Mouse (Mus musculus) embryonic fibroblast, embryonic 13.5 days (primary cell): Measurements from ENCODE around the gene Gdpd3. TPM values are rescaled to one million over a fixed set of nuclear protein-coding genes. Genes with fewer than 3 reads are reported as not detected.
A peak's percentile ranks its signal among the peaks of the same experiment; 100 is the strongest.

Experiments used
- H3K27ac ChIP-seq: 2 replicates; pipeline ENCODE4 v1.5.1; 2012; ENCODE audit warnings: low read length, control low read depth, inconsistent platforms; ENCODE audit not compliant: insufficient read depth
- H3K4me1 ChIP-seq: 2 replicates; pipeline ENCODE4 v1.6.1; 2011; ENCODE audit warnings: low read length; ENCODE audit not compliant: control insufficient read depth, insufficient read depth
- H3K4me3 ChIP-seq: 2 replicates; pipeline ENCODE4 v1.5.1; 2011; ENCODE audit warnings: mild to moderate bottlenecking, control low read depth, low read length; ENCODE audit not compliant: insufficient read depth
- CTCF ChIP-seq: IDR thresholded peaks from 2 replicates; pipeline ENCODE4 v1.5.1; 2011; ENCODE audit warnings: mild to moderate bottlenecking, control low read depth, low read length, moderate library complexity, borderline replicate concordance; ENCODE audit not compliant: insufficient read depth
- POLR2A ChIP-seq: IDR thresholded peaks from 2 replicates; pipeline ENCODE4 v1.6.1; 2011; ENCODE audit warnings: low read depth, mild to moderate bottlenecking, control low read depth, low read length, moderate library complexity
- polyA plus RNA-seq: library from polyadenylated mRNA; stranded (reverse); fragments of >200 nt; gene quantifications from 2 replicates; pipeline ENCODE4 v1.2.4, GENCODE M21; 2011; ENCODE audit warnings: low read depth; ENCODE audit not compliant: missing spikeins, insufficient read length

Gdpd3 gene
- polyA plus RNA-seq, 1 experiment: 3.6 TPM

DNA sequence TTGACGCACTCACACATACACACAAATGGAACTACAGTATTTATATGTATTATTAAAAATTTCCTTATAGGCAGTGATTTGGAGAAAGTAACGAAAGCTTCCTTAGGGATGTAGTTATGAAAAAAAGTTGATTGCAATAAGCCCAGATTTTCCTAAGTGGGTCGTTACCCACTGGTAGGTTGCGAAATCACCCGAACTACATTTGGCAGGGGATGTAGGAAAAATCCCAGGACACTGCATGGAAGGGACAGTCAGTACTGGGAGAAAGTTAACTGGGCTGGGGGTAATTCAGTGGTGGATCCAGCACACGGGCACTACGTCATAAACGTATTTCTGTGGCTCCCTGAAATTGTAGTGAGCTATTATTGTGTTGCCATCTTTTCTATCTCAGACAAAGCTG, 50.4 kb downstream of the Gdpd3 start:
- Histone ChIP-seq H3K4me1 (no peaks in the 10 kb centered on the region), H3K4me3 (no peak overlapping the region), H3K27ac (no peak overlapping the region)
- TF ChIP-seq POLR2A: no peak
- TF ChIP-seq CTCF: no peak

DNA sequence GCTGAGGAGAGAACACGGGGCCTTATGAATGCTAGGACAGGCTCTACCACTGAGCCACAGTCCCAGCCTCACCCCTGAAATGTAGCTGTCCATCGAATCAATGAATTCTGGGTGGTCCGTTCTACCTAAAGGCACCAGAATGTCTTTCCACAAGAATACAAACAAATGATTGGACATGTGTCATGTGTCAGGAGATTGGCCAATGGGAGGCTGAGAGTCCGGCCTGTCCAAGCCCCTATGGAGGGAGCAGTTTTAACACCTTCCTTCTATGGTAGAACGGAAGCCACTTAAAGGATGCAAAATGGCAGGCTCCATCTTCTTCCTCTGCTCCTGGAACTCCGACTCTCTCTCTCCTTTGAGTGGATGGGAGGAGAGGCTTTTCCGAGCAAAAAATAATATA, 51.5 kb downstream of the Gdpd3 start:
- Histone ChIP-seq H3K4me1 (no peaks in the 10 kb centered on the region), H3K4me3 (no peak overlapping the region), H3K27ac (no peak overlapping the region)
- no peak for TF ChIP-seq POLR2A
- TF ChIP-seq CTCF: no peak

DNA sequence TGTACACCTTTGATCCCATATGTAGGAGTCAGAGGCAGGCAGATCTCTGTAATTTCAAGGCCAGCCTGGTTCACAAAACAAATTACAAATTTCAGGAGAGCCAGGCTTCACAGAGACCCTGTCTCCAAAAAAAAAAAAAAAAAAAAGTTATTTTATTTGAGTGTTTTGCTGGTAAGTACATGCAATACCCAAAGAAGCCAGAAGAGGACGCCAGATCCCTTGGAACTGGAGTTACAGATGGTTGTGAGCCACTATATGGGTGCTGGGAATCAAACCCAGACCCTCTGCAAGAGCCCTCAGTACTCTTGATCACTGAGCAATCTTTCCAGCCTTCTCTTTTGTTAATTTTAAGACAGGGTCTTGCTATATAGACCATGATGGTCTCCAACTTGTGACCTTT, 52.7 kb downstream of the Gdpd3 start:
- TF ChIP-seq CTCF: no peak
- TF ChIP-seq POLR2A: no peak
- Histone ChIP-seq H3K4me1 (no peaks in the 10 kb centered on the region), H3K27ac (no peak overlapping the region), H3K4me3 (no peak overlapping the region)

DNA sequence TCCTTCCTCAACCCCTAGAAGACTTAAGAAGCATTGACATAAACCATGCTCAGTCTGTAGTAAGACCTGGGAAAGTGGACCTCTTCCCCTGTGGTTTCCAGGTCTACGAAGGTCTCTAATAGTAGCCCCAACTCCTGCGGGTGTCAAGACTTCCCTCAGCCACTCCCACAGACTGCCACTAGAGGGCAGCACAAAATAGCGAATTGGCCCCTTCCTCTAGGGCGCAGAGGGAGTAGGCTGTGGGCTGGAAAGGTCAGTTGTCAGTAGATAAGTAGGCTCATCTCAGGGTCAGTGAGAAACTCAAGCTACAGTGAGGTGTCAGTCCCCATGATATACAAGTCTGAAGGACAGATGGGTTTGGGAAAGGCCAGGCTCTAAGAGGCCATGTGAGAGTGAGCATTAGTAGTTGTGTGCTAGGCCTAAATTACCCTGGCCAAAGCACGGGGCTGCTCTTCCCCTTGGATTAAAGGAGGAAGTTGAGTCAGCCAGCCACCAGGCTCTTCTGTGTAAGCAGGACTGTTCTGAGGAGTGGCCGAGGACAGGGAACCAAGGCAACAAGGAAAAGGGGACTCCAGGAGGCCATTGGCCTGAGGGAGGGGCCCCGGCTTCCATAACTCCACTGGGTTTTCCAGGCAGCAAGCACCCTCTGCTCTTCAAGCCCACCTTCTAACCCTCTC, 55.8 kb downstream of the Gdpd3 start:
- H3K27ac ChIP-seq: no peak overlapping the region
- no peak overlapping the region for H3K4me3 ChIP-seq
- TF ChIP-seq POLR2A (no peak), CTCF (peak; percentile 94)
- no peaks in the 10 kb centered on the region for H3K4me1 ChIP-seq

DNA sequence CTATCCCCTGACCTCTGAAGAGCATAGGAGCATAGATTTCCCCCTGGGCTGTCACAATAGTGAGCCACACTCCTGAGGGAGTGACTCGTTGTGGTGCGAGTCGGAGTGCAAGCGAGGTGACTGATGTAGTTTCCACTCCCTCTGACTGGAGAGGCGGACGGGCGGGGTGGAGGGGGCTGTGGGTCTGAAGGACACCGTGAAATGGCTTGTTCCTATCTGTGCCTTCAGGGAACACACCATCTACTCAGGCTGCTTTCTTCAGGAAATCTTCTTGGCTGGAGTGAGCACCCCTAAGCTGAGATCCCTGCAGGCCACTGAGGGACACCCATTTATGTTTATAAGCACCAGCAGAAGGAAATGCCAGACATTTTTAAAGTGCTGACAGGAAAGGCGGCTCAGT, 56.6 kb downstream of the Gdpd3 start:
- no peak overlapping the region for H3K27ac ChIP-seq
- H3K4me3 ChIP-seq: no peak overlapping the region
- no peaks in the 10 kb centered on the region for H3K4me1 ChIP-seq
- TF ChIP-seq CTCF: no peak
- TF ChIP-seq POLR2A: no peak

DNA sequence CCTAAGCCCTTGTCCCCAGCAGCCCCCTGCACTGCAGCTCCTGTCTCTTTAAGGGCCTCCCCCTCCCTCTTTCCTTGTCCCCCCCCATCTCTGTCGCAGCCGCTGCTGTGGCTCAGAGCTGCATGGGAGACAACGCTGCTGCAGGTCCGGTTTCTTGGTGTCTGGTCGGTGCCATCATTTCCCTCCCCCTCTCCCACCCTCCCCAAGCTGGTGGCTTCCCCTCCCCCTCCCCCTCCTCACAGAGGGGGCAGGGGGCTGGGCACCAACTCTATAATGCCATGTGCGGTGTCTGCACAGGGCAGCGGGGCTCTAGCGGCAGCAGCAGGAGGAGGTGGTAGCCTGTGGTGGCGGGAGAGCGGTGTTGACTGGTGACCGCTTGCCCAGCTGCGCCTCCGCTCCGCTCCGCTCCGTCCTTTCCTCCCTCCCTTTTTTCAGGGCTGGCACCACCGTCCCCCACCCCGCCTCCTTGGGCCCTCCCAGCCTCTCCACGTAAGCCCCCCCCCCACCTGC, 57.1 kb downstream of the Gdpd3 start:
- Histone ChIP-seq H3K4me1 (no peaks in the 10 kb centered on the region), H3K4me3 (no peak overlapping the region), H3K27ac (no peak overlapping the region)
- no peak for TF ChIP-seq POLR2A
- TF ChIP-seq CTCF: no peak

DNA sequence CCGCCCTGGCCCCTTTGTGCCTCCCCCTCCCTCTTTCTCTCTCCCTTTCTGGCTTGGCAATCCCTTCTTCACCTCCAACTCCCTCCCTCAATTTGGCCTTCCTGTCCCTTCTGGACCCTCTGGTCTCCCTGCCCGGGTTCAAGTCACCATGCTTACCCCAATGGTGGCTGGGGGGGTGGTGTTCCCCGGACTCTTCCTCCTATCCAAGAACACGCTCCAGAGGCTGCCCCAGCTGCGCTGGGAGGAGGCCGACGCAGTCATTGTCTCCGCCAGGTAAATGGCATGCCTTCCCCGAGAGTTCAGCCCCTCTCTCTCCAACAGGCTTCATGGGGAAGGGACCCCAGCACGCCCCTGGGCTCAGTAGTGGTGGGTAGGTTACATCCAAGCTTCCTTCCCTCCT, 57.8 kb downstream of the Gdpd3 start:
- TF ChIP-seq POLR2A (no peak), CTCF (no peak)
- Histone ChIP-seq H3K27ac (no peak overlapping the region), H3K4me3 (no peak overlapping the region), H3K4me1 (no peaks in the 10 kb centered on the region)

Other genes starting within 250 kb of the Gdpd3 start
- 413 and 481 TPM in 2 replicates for gene Eif3c, start 199.9 kb upstream of the Gdpd3 start, polyA plus RNA-seq
- 9.3 and 10.0 TPM in 2 replicates for gene Apobr, start 181.4 kb upstream of the Gdpd3 start, polyA plus RNA-seq
- 12.4 and 16.7 TPM in 2 replicates for gene Cln3, start 180.5 kb upstream of the Gdpd3 start, polyA plus RNA-seq
- not detected in 2 replicates for gene Il27, start 171.4 kb upstream of the Gdpd3 start, polyA plus RNA-seq
- 179 and 208 TPM in 2 replicates for gene Nupr1, start 135.5 kb upstream of the Gdpd3 start, polyA plus RNA-seq
- 17.7 and 30.3 TPM in 2 replicates for gene Sgf29, start 117.0 kb upstream of the Gdpd3 start, polyA plus RNA-seq
- 0.95 TPM in 1 of 2 replicates, not detected in the other for gene Sult1a1, start 89.9 kb upstream of the Gdpd3 start, polyA plus RNA-seq
- 56.5 and 84.6 TPM in 2 replicates for gene Bola2, start 70.9 kb upstream of the Gdpd3 start, polyA plus RNA-seq
- 5.7 and 8.7 TPM in 2 replicates for gene Slx1b, start 70.5 kb upstream of the Gdpd3 start, polyA plus RNA-seq
- gene Coro1a, start 58.5 kb upstream of the Gdpd3 start, polyA plus RNA-seq: 1.0 and 6.5 TPM in 2 replicates
- 132 and 145 TPM in 2 replicates for gene Mapk3, start 6.7 kb upstream of the Gdpd3 start, polyA plus RNA-seq
- gene Ypel3, start 10.6 kb downstream of the Gdpd3 start, polyA plus RNA-seq: 58.8 and 62.2 TPM in 2 replicates
- 0.49 TPM in 1 of 2 replicates, not detected in the other for gene Tbx6, start 15.1 kb downstream of the Gdpd3 start, polyA plus RNA-seq
- gene Ppp4c, start 26.2 kb downstream of the Gdpd3 start, polyA plus RNA-seq: 106 and 118 TPM in 2 replicates
- 0.37 and 1.2 TPM in 2 replicates for gene Fam57b, start 31.3 kb downstream of the Gdpd3 start, polyA plus RNA-seq
- gene 4930451I11Rik, start 65.3 kb downstream of the Gdpd3 start, polyA plus RNA-seq: not detected in 2 replicates
- gene Doc2a, start 81.1 kb downstream of the Gdpd3 start, polyA plus RNA-seq: not detected in 2 replicates
- gene Hirip3, start 95.6 kb downstream of the Gdpd3 start, polyA plus RNA-seq: 20.5 and 40.2 TPM in 2 replicates
- 54.0 and 63.0 TPM in 2 replicates for gene Ino80e, start 96.0 kb downstream of the Gdpd3 start, polyA plus RNA-seq
- gene Taok2, start 118.4 kb downstream of the Gdpd3 start, polyA plus RNA-seq: 42.0 and 45.4 TPM in 2 replicates
- gene Tmem219, start 156.6 kb downstream of the Gdpd3 start, polyA plus RNA-seq: 30.7 and 33.6 TPM in 2 replicates
- gene Kctd13, start 162.5 kb downstream of the Gdpd3 start, polyA plus RNA-seq: 9.0 and 9.1 TPM in 2 replicates
- gene Asphd1, start 183.2 kb downstream of the Gdpd3 start, polyA plus RNA-seq: 0.30 TPM in 1 of 2 replicates, not detected in the other
- gene Sez6l2, start 184.2 kb downstream of the Gdpd3 start, polyA plus RNA-seq: not detected in 2 replicates
- 134 and 139 TPM in 2 replicates for gene Cdipt, start 209.6 kb downstream of the Gdpd3 start, polyA plus RNA-seq
- 1.7 TPM in 1 of 2 replicates, not detected in the other for gene Cdiptos, start 209.8 kb downstream of the Gdpd3 start, polyA plus RNA-seq
- gene Mvp, start 248.3 kb downstream of the Gdpd3 start, polyA plus RNA-seq: 32.2 and 47.6 TPM in 2 replicates